Mouse (Mus musculus) liver, adult 2 months (tissue): ENCODE measurements around the gene Hist1h1e.

Experiments
- CTCF ChIP-seq: fragments of 200-500 bp; IDR thresholded peaks from 2 replicates; pipeline ENCODE4 v1.5.1; 2011; ENCODE audit warnings: low read depth, low read length, control low read depth
- POLR2A ChIP-seq: fragments of 200-500 bp; IDR thresholded peaks from 2 replicates; pipeline ENCODE4 v1.6.1; 2011; ENCODE audit warnings: low read length, control low read depth; ENCODE audit not compliant: insufficient read depth; ENCODE audit errors: extremely low read depth

DNA sequence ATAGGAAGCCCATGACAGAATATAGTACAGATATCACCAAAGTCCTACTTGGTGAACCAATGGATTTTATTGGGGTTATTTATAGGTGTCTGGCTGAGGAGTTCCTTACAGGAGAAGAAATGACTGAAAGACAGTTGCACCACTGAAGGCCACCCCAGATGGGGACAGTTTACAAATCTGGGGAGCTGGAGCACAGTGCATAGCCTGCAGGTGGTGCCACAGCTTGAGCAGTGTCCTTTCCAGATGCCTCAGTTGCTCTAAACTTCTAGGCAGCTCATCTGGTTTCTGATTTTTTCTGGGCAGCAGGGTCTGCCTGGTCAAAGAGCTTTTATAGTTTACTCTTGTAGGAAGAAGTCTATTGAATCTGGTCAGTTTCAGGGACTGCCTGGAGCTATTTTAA lies 12.5 kb downstream of the Hist1h1e start:
- no peak for TF ChIP-seq POLR2A
- TF ChIP-seq CTCF, result no peak
